Mouse (Mus musculus) v-Abl transformed pro-B cells (cell line): ENCODE data around the gene Tap1.

Experiments
- in situ Hi-C, 2 experiments: fragments of 400-800 bp; cut with MboI; formaldehyde crosslinking; loops; one replicate each; pipeline ENCODE4 v1.15.1; 2025; ENCODE audit not compliant: unreplicated experiment in 2 of 2

Gene Tap1

GRCm38 (mm10) chr17:34174075-34174474 lies 13.3 kb upstream of the Tap1 start:
- in situ Hi-C loops = loop anchor here (5.0 to 25.0 kb wide), 4 partner anchors 63 to 388 kb away; partner anchors contain the start of genes H2-Ob (in 2 of the 2), Btnl2 (in 1 of the 2) and Notch4 (in 1 of the 2)

- in situ Hi-C loops = loop anchor here in 1 of 2 experiments (5.0 to 10.0 kb wide), 3 partner anchors 35 to 208 kb away; partner anchors contain the start of gene Btnl2
These were observed 10.2 kb upstream of the Tap1 start for GRCm38 (mm10) chr17:34177179-34177578.

GRCm38 (mm10) chr17:34179019-34179418 lies 8.3 kb upstream of the Tap1 start:
- in situ Hi-C loops = loop anchor here in 1 of 2 experiments (5.0 to 10.0 kb wide), 3 partner anchors 33 to 206 kb away; partner anchors contain the start of gene Btnl2

- in situ Hi-C loops = loop anchor here in 1 of 2 experiments (5.0 to 10.0 kb wide), 3 partner anchors 32 to 205 kb away; partner anchors contain the start of gene Btnl2
These were observed 7.2 kb upstream of the Tap1 start for GRCm38 (mm10) chr17:34179913-34180859.

- in situ Hi-C loops = no loop called here
These were observed 3.7 kb upstream of the Tap1 start for GRCm38 (mm10) chr17:34183564-34184219.

GRCm38 (mm10) chr17:34185526-34185925 lies 1.8 kb upstream of the Tap1 start:
- in situ Hi-C loops = no loop called here

- in situ Hi-C loops = no loop called here
These were observed 480 bp upstream of the Tap1 start for GRCm38 (mm10) chr17:34186885-34187260.

- in situ Hi-C loops = no loop called here
These were observed 657 bp downstream of the Tap1 start for GRCm38 (mm10) chr17:34188010-34188409.

GRCm38 (mm10) chr17:34188986-34189385 lies 1.6 kb downstream of the Tap1 start:
- in situ Hi-C loops = no loop called here

GRCm38 (mm10) chr17:34192852-34193251 lies 5.5 kb downstream of the Tap1 start:
- in situ Hi-C loops = no loop called here

- in situ Hi-C loops = no loop called here
These were observed 6.1 kb downstream of the Tap1 start for GRCm38 (mm10) chr17:34193468-34193867.

- in situ Hi-C loops = no loop called here
These were observed 7.4 kb downstream of the Tap1 start for GRCm38 (mm10) chr17:34194723-34195122.

GRCm38 (mm10) chr17:34196491-34196890 lies 9.1 kb downstream of the Tap1 start:
- in situ Hi-C loops = no loop called here

GRCm38 (mm10) chr17:34196941-34197894 lies 9.9 kb downstream of the Tap1 start, which contains the start of gene Psmb8:
Gene Psmb8, plus strand, starts transcription at chr17:34197721.
- in situ Hi-C loops = no loop called here

- in situ Hi-C loops = no loop called here
These were observed 10.7 kb downstream of the Tap1 start for GRCm38 (mm10) chr17:34197904-34198520.

- in situ Hi-C loops = no loop called here
These were observed 11.2 kb downstream of the Tap1 start for GRCm38 (mm10) chr17:34198521-34198912.

- in situ Hi-C loops = no loop called here
These were observed 11.8 kb downstream of the Tap1 start for GRCm38 (mm10) chr17:34199050-34199619.

- in situ Hi-C loops = no loop called here
These were observed 12.7 kb downstream of the Tap1 start for GRCm38 (mm10) chr17:34200047-34200446.

- in situ Hi-C loops = no loop called here
These were observed 13.6 kb downstream of the Tap1 start for GRCm38 (mm10) chr17:34200772-34201505.
